Mouse (Mus musculus) adrenal gland (tissue): Measurements from ENCODE around the gene Ralb.

Source experiments
- intact Hi-C: fragments of 180-260 bp; cut with DNase I; formaldehyde crosslinking; loops from one replicate; pipeline ENCODE4 v1.15.1; 2025

Ralb gene

GRCm38 (mm10) chr1:119495396-119495775 lies 9.2 kb downstream of the Ralb start:
- intact Hi-C loops = no loop called here

GRCm38 (mm10) chr1:119494712-119495395 lies 9.7 kb downstream of the Ralb start:
- intact Hi-C loops = no loop called here

- intact Hi-C loops = no loop called here
Measured at GRCm38 (mm10) chr1:119494024-119494711, 10.4 kb downstream of the Ralb start.

GRCm38 (mm10) chr1:119492505-119492904 lies 12.1 kb downstream of the Ralb start:
- intact Hi-C loops = no loop called here

DNA sequence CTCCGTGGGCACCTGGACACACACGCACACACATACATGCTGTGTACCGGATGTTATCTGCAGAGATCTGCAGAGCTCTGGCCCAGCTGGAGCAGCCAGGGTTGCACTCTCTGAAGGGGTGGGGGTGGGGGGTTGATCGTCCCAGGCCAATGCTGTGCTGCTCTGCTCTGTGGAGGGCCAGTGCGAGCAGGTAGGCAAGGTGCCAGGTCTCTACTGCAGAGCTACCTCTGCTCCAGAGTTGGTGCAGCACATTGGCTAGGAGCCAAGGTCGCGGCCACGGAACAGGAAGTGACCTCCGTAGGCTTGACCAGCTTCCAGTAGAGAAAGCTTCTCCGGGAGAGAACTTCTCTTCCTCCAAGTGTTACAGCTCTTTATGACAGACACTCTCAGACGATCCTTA lies 12.5 kb downstream of the Ralb start:
- intact Hi-C loops = no loop called here

- intact Hi-C loops = no loop called here
Measured at GRCm38 (mm10) chr1:119490765-119491164, 13.8 kb downstream of the Ralb start.

DNA sequence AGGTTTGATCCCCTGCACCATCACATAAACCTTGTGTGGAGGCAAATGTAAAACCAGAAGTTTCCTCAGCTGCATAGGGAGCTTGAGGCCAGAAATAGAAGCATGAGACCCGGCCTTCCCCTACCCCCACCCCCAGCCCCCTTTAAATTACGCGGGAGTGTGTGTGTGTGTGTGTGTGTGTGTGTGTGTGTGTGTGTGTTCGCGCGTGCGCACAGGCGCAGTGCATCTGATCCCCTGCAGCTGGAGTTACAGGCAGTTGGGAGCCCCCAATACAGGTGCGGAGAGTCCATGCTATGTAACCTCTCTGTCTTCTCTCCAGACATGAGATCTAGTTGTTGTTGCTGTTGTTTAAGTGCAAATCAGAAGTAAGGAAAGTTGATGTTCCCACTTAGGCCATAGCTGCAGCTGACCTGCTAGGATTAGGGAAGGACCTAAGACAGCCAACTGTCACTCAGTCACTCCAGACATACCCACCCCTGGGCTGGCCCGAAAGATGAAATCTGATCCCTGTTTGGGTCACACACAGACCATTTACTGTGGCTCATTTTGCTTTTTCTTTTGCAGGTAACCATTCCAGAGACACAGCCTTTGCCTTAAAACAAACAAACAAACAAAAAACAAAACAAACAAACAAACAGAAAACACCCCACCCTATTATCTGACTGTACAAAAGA lies 16.5 kb downstream of the Ralb start:
- intact Hi-C loops = no loop called here

GRCm38 (mm10) chr1:119485825-119486224 lies 18.8 kb downstream of the Ralb start:
- intact Hi-C loops = no loop called here

DNA sequence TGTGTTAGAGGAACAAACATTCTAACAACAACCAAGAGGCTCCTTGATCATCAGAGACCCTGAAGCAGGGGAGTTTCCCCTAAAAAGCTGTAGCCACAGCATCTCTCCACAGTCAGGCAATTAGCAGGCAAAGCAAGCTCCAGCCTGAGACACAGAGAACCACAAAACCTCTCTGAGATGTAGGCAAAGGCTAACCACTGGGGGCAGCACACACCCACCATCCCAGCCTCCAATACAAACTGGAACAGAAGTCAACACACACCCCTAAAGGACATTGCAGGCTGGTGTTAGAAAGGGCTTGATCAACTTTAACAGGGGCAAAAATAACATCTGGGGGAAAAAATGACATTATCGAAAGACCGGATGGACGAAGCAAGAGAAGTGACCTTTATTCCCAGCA lies 20.1 kb downstream of the Ralb start:
- intact Hi-C loops = loop anchor here (5.0 kb wide), 1 partner anchor 43 kb away; the partner anchor contains the start of gene Tmem185b

- intact Hi-C loops = loop anchor here (5.0 kb wide), 1 partner anchor 44 kb away; the partner anchor contains the start of gene Tmem185b
Measured at GRCm38 (mm10) chr1:119482891-119483290, 21.7 kb downstream of the Ralb start.

DNA sequence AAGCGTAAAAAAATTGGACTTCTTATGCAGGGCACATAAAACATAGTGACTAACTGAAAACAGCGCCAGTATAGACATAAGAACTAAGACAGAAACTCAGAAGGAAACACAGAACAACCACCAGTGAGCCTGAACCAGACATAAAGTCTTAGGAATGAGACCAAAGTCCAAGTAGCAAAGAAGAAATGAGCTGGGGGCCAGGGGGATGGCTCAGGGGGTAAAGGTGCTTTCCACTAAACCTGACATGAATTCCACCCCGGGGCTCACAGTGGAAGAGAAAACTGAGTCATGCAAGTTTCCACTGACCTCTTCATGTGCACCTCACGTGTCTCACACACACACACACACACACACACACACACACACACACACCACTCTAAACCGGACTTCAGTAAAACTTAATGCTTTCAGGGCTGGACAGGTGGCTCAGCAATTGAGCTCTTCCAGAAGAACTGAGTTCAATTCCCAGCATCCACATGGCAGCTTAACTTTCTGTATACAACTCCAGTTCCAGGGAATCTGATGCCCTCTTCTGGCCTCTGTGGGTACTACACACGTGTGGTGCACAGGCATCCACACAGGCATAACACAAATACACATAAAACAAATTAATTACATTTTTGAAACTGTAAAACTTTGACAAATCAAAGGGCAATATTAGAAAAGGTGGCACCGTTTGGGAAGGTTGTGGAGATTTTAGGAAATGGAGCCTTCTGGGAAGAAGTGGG lies 23.2 kb downstream of the Ralb start:
- intact Hi-C loops = loop anchor here (5.0 kb wide), 1 partner anchor 46 kb away; the partner anchor contains the start of gene Tmem185b

GRCm38 (mm10) chr1:119480678-119481077 lies 23.9 kb downstream of the Ralb start:
- intact Hi-C loops = loop anchor here (5.0 kb wide), 1 partner anchor 47 kb away; the partner anchor contains the start of gene Tmem185b

DNA sequence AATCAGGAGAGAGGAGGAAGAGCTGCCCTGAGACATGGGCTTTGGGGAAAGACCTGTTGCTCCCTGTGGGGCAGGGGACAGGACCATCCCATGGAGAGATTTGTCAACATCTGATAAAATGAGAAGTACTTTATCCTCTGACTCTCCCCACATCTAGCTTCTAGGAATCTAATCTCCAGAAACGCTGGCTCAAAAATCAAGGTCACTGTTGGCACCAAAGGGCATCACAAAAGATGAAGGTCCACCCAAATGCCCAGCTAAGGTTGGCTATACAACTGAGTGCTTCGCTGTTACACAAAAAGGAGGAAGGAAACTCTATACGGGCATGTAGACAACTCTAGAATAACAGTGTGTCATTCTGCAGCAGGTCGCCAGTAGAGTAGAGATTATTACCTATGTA lies 25.0 kb downstream of the Ralb start:
- intact Hi-C loops = loop anchor here (5.0 kb wide), 1 partner anchor 48 kb away; the partner anchor contains the start of gene Tmem185b

DNA sequence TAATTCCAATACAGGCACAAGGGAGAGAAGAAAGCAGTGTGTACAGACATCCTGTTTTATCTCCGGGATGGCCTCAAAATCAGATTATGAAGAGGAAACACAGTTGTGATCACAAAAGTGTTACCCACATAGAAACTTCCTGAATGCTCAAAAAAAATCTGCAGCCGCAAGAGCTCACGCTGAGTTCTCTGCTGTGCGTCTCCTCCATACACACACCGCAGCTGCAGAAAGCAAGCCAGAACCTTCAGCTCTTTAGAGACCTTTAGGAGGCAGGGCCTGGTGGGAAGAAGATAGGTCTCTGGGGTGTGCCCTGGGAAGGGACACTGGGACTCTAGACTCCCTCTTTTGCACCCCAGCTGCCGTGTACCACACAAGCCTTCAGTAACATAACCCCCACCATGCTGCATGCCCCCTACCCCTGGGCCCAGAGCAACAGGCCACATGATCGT lies 27.7 kb downstream of the Ralb start:
- intact Hi-C loops = no loop called here

DNA sequence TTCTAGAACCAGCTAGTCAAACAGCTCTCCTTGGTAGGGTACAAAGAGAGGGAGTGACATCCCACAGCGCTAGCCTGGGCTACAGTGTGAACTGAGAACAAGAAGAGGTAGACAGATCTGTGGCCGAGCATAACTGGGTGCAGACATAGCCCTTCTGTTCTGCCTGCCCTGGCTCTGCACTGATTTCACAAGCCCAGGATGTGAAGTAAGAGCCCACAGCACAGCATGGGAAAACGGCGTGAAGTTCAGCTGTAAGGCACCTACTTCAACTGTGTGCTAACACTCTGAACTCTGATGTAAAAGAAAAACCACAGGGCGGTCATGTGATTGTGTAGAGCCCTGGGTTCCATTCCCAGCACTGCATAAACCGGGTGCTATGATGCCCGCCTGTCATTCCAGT lies 29.9 kb downstream of the Ralb start:
- intact Hi-C loops = no loop called here

DNA sequence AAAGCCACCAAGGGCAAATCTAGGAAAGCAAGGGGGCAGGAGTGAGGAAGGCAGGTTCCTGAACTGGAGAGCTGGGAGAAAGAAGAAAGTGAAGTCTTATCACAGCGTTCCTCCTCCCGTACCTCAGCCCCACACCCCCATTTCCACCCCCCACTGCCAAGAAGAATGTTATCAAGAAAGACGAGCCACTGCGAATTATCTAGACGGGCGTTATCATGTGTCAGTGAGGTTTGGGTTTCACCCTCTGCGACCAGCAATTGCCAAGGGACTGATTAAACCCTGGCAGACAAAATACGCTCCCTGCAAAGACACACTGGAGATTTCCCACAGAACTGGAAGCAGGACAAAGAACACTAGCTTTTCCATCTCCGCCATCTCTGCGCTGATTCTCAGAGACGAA lies 31.9 kb downstream of the Ralb start:
- intact Hi-C loops = no loop called here

DNA sequence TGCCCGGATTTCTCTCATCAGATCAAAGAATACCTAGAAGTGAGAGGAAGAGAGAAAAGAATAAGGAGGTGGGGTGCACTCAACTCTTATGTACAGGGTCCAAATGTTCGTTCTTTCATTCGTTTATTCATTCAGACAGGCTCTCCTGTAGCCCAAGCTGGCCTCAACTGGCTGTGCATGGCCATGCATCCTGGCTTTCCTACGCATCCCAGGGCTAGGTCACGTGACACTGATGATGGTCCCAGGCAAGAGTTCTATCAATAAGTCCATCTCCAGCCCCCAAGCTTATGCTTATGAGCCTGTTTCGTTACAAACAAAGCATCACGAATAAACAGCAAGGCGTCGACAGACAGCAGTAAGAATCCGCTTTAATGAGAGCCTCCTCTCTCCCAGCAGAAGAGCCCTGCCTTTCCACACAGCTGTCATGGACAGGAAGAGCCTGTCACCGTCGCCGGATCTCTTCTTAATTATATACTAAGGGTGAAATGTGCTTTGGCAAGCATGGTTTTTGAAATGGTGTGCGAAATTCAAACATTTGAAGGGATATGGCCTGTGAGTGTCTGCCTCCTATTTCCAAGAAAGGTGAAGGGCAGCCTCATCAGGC lies 32.7 kb downstream of the Ralb start:
- intact Hi-C loops = no loop called here

- intact Hi-C loops = loop anchor here (5.0 kb wide), 1 partner anchor 84 kb away; no protein-coding TSS in a partner anchor
Measured at GRCm38 (mm10) chr1:119463386-119463785, 41.2 kb downstream of the Ralb start.

- intact Hi-C loops = loop anchor here (5.0 kb wide), 1 partner anchor 87 kb away; no protein-coding TSS in a partner anchor
Measured at GRCm38 (mm10) chr1:119460062-119460461, 44.5 kb downstream of the Ralb start.

DNA sequence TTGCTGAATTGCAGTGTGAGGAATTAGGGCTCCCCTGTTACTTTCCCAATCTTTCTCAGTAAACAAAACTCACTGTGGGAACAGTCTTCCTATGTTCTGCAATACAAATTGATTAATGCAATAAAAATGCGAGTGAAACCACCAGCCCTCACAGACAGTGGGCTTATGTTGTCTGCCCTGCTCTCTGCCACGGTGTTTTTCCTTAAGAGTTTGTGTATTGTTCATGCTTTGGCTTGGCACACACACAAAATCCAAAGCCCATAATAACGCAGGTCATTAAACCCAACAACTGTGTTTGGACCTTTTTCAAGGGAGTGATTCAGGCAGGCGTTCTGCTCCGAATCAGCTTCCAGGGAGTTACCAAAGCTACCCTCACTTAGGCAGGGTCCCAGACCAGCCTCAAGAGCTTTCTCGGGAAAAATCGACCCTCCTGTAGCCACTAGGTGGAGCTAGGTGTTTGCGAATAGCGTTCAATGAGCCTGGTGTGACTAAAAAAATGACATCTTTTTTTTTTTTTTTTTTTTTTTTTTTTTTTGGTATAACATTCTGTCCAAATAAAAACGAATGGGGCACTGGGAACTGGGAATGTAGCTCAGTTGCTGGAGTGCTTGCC lies 46.5 kb downstream of the Ralb start:
- intact Hi-C loops = loop anchor here (5.0 kb wide), 1 partner anchor 219 kb away; no protein-coding TSS in a partner anchor
